Mouse (Mus musculus) lung, postnatal 0 days (tissue): Measurements from ENCODE around the gene Casp3. TPM values are rescaled to one million over a fixed set of nuclear protein-coding genes. Genes with fewer than 3 reads are reported as not detected.

ENCODE experiments used
- ATAC-seq: fragments of 200-750 bp; cut with Nextera tagmentation; 2 replicates; pipeline ENCODE4 v1.8.0; 2017; ENCODE audit warnings: moderate library complexity
- DNase-seq: peaks from one replicate; pipeline ENCODE4 v3.0.0-alpha.2; 2016; ENCODE audit warnings: low spot score
- H3K27ac ChIP-seq: fragments of 300-500 bp; sonication (generic); 2 replicates; pipeline ENCODE4 v1.5.1; 2014; ENCODE audit warnings: antibody characterized with exemption, mild to moderate bottlenecking, low read length, mixed read lengths
- H3K27me3 ChIP-seq: fragments of 300-500 bp; sonication (generic); replicated peaks from 2 replicates; pipeline ENCODE4 v1.6.1; 2014; ENCODE audit warnings: low read length, mixed read lengths; ENCODE audit not compliant: insufficient read depth
- H3K36me3 ChIP-seq: fragments of 300-500 bp; sonication (generic); 2 replicates; pipeline ENCODE4 v1.6.1; 2014; ENCODE audit warnings: low read length, mixed read lengths; ENCODE audit not compliant: insufficient read depth
- H3K4me1 ChIP-seq: fragments of 300-500 bp; sonication (generic); 2 replicates; pipeline ENCODE4 v1.6.1; 2014; ENCODE audit warnings: antibody characterized with exemption, low read depth, low read length, mixed read lengths; ENCODE audit not compliant: insufficient read depth
- H3K4me2 ChIP-seq: fragments of 300-500 bp; sonication (generic); replicated peaks from 2 replicates; pipeline ENCODE4 v1.6.1; 2014; ENCODE audit warnings: low read depth, mild to moderate bottlenecking, low read length, moderate library complexity, mixed read lengths
- H3K4me3 ChIP-seq: fragments of 300-500 bp; sonication (generic); 2 replicates; pipeline ENCODE4 v1.5.1; 2014; ENCODE audit warnings: low read depth, low read length
- H3K9ac ChIP-seq: fragments of 300-500 bp; sonication (generic); replicated peaks from 2 replicates; pipeline ENCODE4 v1.6.1; 2014; ENCODE audit warnings: low read depth, mild to moderate bottlenecking
- H3K9me3 ChIP-seq: fragments of 300-500 bp; sonication (generic); 2 replicates; pipeline ENCODE4 v1.6.1; 2016; ENCODE audit warnings: low read length, mixed read lengths
- CTCF ChIP-seq: IDR thresholded peaks from 2 replicates; pipeline ENCODE4 v1.5.1; 2016; ENCODE audit warnings: antibody characterized with exemption, mild to moderate bottlenecking
- EP300 ChIP-seq: IDR thresholded peaks from 2 replicates; pipeline ENCODE4 v1.6.1; 2016; ENCODE audit warnings: antibody characterized with exemption, mild to moderate bottlenecking, control low read depth
- WGBS: fragments of 180-500 bp; shearing (Covaris S2); extraction: QIAGEN DNeasy Blood & Tissue Kit; methylation state at CpG from one replicate; pipeline ENCODE4 v1.1.7; 2014; 5-methylcytosine and 5-hydroxymethylcytosine counted together
- polyA plus RNA-seq: library from polyadenylated mRNA; unstranded; fragments of >200 nt; fragmentation: Nextera tagmentation; extraction: Ambion mirVana; gene quantifications from 2 replicates; pipeline ENCODE4 v1.2.1, GENCODE M21; 2015

Gene Casp3
- polyA plus RNA-seq, 1 experiment from 2014 or later, result 27.6 TPM

- DNase-seq, result no peak
- Histone ChIP-seq H3K27me3 (no peaks in the 10 kb centered on the region), H3K27ac (no peak overlapping the region), H3K4me2 (no peak overlapping the region), H3K36me3 (no peaks in the 10 kb centered on the region), H3K9me3 (no peaks in the 10 kb centered on the region), H3K4me1 (no peaks in the 10 kb centered on the region), H3K9ac (no peak overlapping the region), H3K4me3 (no peak overlapping the region)
- TF ChIP-seq CTCF, result no peak
- no peak for TF ChIP-seq EP300
- WGBS, result 95% methylated on average over 5 of the region's 5 CpGs
- no peak for ATAC-seq
Observed at GRCm38 (mm10) chr8:46626642-46627041, 9.6 kb downstream of the Casp3 start.

GRCm38 (mm10) chr8:46627881-46628280 lies 10.8 kb downstream of the Casp3 start:
- Histone ChIP-seq H3K4me3 (no peak overlapping the region), H3K4me2 (no peak overlapping the region), H3K36me3 (no peaks in the 10 kb centered on the region), H3K27ac (no peak overlapping the region), H3K9ac (no peak overlapping the region), H3K27me3 (no peaks in the 10 kb centered on the region), H3K9me3 (no peaks in the 10 kb centered on the region), H3K4me1 (no peaks in the 10 kb centered on the region)
- DNase-seq, result no peak
- TF ChIP-seq EP300 (no peak), CTCF (no peak)
- ATAC-seq, result no peak
- WGBS, result 82% methylated on average over 7 of the region's 7 CpGs

GRCm38 (mm10) chr8:46628645-46629044 lies 11.6 kb downstream of the Casp3 start:
- H3K9ac ChIP-seq, result no peak overlapping the region
- 83% methylated on average over 1 of the region's 1 CpGs for WGBS

GRCm38 (mm10) chr8:46630422-46630821 lies 13.3 kb downstream of the Casp3 start:
- no peaks in the 10 kb centered on the region for H3K9me3 ChIP-seq
- no peak overlapping the region for H3K4me2 ChIP-seq
- TF ChIP-seq CTCF, result no peak
- no peak for TF ChIP-seq EP300
- 94% methylated on average over 3 of the region's 3 CpGs for WGBS
- no peak overlapping the region for H3K27ac ChIP-seq
- H3K27me3 ChIP-seq, result no peaks in the 10 kb centered on the region
- H3K9ac ChIP-seq, result no peak overlapping the region
- ATAC-seq, result no peak
- no peak overlapping the region for H3K4me3 ChIP-seq
- H3K4me1 ChIP-seq, result no peaks in the 10 kb centered on the region
- no peak for DNase-seq
- H3K36me3 ChIP-seq, result peaks cover 14% of the 10 kb centered on the region; the same call in 1 of the 2 replicates

More at GRCm38 (mm10) chr8:46628645-46629044, 11.6 kb downstream of the Casp3 start:
- Histone ChIP-seq H3K36me3 (no peaks in the 10 kb centered on the region), H3K4me1 (no peaks in the 10 kb centered on the region), H3K9me3 (no peaks in the 10 kb centered on the region), H3K4me2 (no peak overlapping the region), H3K27me3 (no peaks in the 10 kb centered on the region), H3K27ac (no peak overlapping the region), H3K4me3 (no peak overlapping the region)
- ATAC-seq (no peak), DNase-seq (no peak)
- TF ChIP-seq EP300, result no peak
- no peak for TF ChIP-seq CTCF

- Histone ChIP-seq H3K9me3 (no peaks in the 10 kb centered on the region), H3K4me3 (no peak overlapping the region), H3K27ac (no peak overlapping the region), H3K4me1 (no peaks in the 10 kb centered on the region), H3K27me3 (no peaks in the 10 kb centered on the region), H3K36me3 (peaks cover 16% of the 10 kb centered on the region; the same call in 1 of the 2 replicates), H3K9ac (no peak overlapping the region), H3K4me2 (no peak overlapping the region)
- 87% methylated on average over 4 of the region's 4 CpGs for WGBS
- TF ChIP-seq CTCF (no peak), EP300 (no peak)
- ATAC-seq (no peak), DNase-seq (no peak)
Observed at GRCm38 (mm10) chr8:46630932-46631331, 13.8 kb downstream of the Casp3 start.

GRCm38 (mm10) chr8:46639010-46639571 lies 22.0 kb downstream of the Casp3 start:
- no peak overlapping the region for H3K9ac ChIP-seq
- DNase-seq (peak; percentile 86), ATAC-seq (peak; percentile 93)
- WGBS, result 23% methylated on average over 6 of the region's 6 CpGs
- H3K4me2 ChIP-seq, result no peak overlapping the region
- H3K27me3 ChIP-seq, result no peaks in the 10 kb centered on the region
- H3K27ac ChIP-seq, result no peak overlapping the region
- H3K4me3 ChIP-seq, result no peak overlapping the region
- no peaks in the 10 kb centered on the region for H3K4me1 ChIP-seq
- H3K36me3 ChIP-seq, result peaks cover 21% of the 10 kb centered on the region; the same call in 1 of the 2 replicates
- TF ChIP-seq CTCF (peak; percentile 39), EP300 (no peak)
- no peaks in the 10 kb centered on the region for H3K9me3 ChIP-seq
